18 mouse cellular contexts compared by ENCODE assay signal in the genomic region with DNA sequence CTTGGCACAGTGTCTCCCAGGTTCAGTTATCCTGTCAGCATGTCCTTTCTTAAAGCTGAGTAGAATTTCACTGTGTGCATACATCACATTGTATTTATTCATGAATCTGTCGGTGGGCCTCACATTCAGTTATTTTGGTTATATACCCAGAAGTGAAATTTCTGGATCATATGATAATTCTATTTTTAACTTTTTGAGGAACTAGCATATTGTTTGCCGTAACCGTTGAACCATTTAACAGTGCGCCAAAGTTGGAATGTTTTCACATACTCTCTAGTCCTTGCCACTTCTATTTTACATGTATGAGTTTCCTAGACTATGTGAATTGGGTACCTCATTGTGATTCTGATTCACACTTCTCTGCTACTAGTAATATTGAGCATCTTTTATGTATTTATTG. TPM values are rescaled to one million over a fixed set of nuclear protein-coding genes. Genes with fewer than 3 reads are reported as not detected.
DNase-seq lines count a peak whose midpoint lies in the region; ATAC-seq and TF ChIP-seq lines count a peak whose summit lies in the region.
"Had no signal": no experiment of that assay in that cellular context is flagged by ENCODE, and none has a peak within 500 bp of the region (broad histone marks: within the 10 kb centered on the region; RNA-seq: fewer than 3 reads in every experiment).

No protein-coding gene starts in this region.

- DNase-seq in kidney, adult 8-10 months, result no peak
- no peak for DNase-seq in retina, embryonic 14.5 days (ENCODE audit: low spot score)
- no peak for DNase-seq in adrenal gland, adult 8-10 months
- DNase-seq: adrenal gland, adult 2 months; adrenal gland, postnatal 14 days; cerebellum, adult 11-12 months; cerebellum, adult 2 months; cerebellum, adult 9-10 months; cerebellum, postnatal 10 days; cerebellum, postnatal 25 days; forebrain, postnatal 0 days had no signal

- H3K27ac ChIP-seq in bone marrow macrophage, adult 2 months (ENCODE audit: insufficient read depth, low read depth, low read length), result peak overlapping the region; percentile 96
- H3K27ac ChIP-seq: embryonic facial prominence, embryonic 10.5 days; embryonic facial prominence, embryonic 12.5 days; forebrain, embryonic 13.5 days; forebrain, embryonic 15.5 days had no signal

- H3K4me1 ChIP-seq in bone marrow macrophage, adult 2 months (ENCODE audit: control insufficient read depth, insufficient read depth, low read length), result peaks cover 43% of the 10 kb centered on the region
- H3K4me1 ChIP-seq: embryonic facial prominence, embryonic 10.5 days; embryonic facial prominence, embryonic 12.5 days had no signal

- ATAC-seq in granulocyte monocyte progenitor cell, adult 5-6 weeks (replicated peaks; ENCODE audit: poor library complexity, severe bottlenecking), result peak; percentile 64
- ATAC-seq in megakaryocyte, adult 5-6 weeks (ENCODE audit: poor library complexity, severe bottlenecking), result peak; percentile 52; the same call in 1 of the 2 replicates
- ATAC-seq: forebrain, embryonic 13.5 days; forebrain, embryonic 15.5 days; forebrain, postnatal 0 days had no signal

- H3K4me3 ChIP-seq in bone marrow macrophage, adult 2 months (ENCODE audit: insufficient read depth, low read length), result no peak overlapping the region
- H3K4me3 ChIP-seq: embryonic facial prominence, embryonic 10.5 days; embryonic facial prominence, embryonic 12.5 days; forebrain, embryonic 13.5 days; forebrain, embryonic 15.5 days had no signal

- TF ChIP-seq CTCF in bone marrow macrophage, adult 2 months (IDR thresholded peaks at IDR 0.05; ENCODE audit: low read depth, low read length), result no peak

- TF ChIP-seq POLR2A in bone marrow macrophage, adult 2 months (IDR thresholded peaks at IDR 0.05; ENCODE audit: borderline replicate concordance, low read depth, low read length), result no peak

RNA-seq across cellular contexts. Expression of gene Dennd1a, which starts 8.7 kb away (rescaled TPM):
- polyA plus RNA-seq in bone marrow macrophage, adult 2 months (2012; ENCODE audit: insufficient read depth, insufficient read length, missing spikeins), result 73.7 and 78.8 TPM in 2 replicates
- 29.8 and 42.6 TPM in 2 replicates for total RNA-seq in granulocyte monocyte progenitor cell, adult 5-6 weeks (2014; fragmentation: Nextera tagmentation)
- total RNA-seq in granulocyte monocyte progenitor cell, adult 5-6 weeks (2017), result 15.8 and 23.0 TPM in 2 replicates
- 32.1 and 36.8 TPM in 2 replicates for total RNA-seq in megakaryocyte, adult 5-6 weeks (2015)
- total RNA-seq in megakaryocyte, adult 5-6 weeks (2017), result 31.9 and 35.0 TPM in 2 replicates
- 10 to 100 TPM; 27.9 to 41.0 (median 32.3) TPM for total RNA-seq in adrenal gland, adult 8-10 months (2022)

RNA-seq across cellular contexts. Expression of gene Lhx2, which starts 43.1 kb away (rescaled TPM):
- 0.32 TPM in 1 of 2 replicates, not detected in the other for polyA plus RNA-seq in bone marrow macrophage, adult 2 months (2012; ENCODE audit: insufficient read depth, insufficient read length, missing spikeins)
- not detected in 2 replicates for total RNA-seq in granulocyte monocyte progenitor cell, adult 5-6 weeks (2014; fragmentation: Nextera tagmentation)
- total RNA-seq in granulocyte monocyte progenitor cell, adult 5-6 weeks (2017), result not detected in 2 replicates
- 0.18 and 1.0 TPM in 2 replicates for total RNA-seq in megakaryocyte, adult 5-6 weeks (2015)
- total RNA-seq in megakaryocyte, adult 5-6 weeks (2017), result not detected in 2 replicates
- total RNA-seq in adrenal gland, adult 8-10 months (2022), result not detected
- total RNA-seq: adrenal gland, adult 2 months had no signal
- polyA plus RNA-seq: adrenal gland, adult 2 months had no signal
